Mouse (Mus musculus) c-Kit-positive CD71-negative TER-119-negative erythroid progenitor cells, embryonic 14.5 days (primary cell): ENCODE measurements around the gene Slc1a5.

Source experiments
- DNase-seq: peaks from one replicate; pipeline ENCODE4 v3.0.0-alpha.2; 2013; ENCODE audit warnings: low read depth

The Slc1a5 gene

DNA sequence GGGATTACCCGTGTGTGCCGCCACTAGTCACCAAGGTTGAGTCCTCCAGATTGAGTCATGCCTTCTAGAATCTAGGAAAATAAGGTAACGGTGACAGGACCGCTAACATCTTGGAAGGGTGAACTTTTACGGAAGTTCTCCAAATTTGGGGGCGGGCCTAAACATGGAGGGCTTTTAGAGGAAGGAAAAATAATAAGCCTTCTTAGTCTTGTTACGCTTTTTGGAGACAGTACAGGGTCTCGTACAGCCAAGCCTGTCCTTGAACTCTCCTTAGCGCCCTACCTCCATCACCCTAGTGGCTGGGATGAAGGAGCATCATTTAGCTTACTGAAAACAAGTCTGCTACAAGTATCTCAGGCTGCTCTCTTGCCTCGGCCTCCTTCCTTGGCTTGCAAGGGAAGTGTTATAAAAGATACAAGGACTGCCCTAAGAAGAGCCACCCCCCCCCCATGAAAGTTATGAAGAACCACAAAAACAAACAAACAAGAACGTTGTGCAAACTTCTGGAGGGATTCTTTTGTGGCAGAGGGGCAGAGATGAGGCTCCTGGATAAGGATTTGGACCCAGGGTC lies 1.5 kb downstream of the Slc1a5 start:
- peak; percentile 39 for DNase-seq

DNA sequence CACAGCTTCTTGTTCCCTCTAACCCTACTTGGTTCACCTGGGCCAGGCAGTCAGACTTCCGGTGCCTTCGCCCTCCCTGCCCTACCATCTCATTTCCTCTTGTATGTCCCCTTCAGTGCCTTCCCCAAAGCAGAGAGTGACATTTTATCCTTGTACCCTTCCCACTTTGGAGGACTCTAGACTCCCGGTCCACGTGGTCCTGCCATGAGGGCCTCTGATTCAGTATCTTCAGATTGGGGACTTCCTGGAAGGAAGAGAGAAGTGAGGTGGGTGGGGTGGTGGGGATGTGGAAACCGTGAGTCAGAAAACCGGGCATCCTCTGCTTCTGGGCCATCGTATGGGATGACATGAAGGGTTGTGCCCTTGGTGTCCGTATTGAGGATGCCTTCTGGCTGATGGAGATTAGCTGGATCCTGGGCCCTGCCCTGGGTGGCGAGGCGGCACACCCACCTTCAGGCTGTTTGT lies 2.1 kb downstream of the Slc1a5 start:
- DNase-seq: peak; percentile 54

DNA sequence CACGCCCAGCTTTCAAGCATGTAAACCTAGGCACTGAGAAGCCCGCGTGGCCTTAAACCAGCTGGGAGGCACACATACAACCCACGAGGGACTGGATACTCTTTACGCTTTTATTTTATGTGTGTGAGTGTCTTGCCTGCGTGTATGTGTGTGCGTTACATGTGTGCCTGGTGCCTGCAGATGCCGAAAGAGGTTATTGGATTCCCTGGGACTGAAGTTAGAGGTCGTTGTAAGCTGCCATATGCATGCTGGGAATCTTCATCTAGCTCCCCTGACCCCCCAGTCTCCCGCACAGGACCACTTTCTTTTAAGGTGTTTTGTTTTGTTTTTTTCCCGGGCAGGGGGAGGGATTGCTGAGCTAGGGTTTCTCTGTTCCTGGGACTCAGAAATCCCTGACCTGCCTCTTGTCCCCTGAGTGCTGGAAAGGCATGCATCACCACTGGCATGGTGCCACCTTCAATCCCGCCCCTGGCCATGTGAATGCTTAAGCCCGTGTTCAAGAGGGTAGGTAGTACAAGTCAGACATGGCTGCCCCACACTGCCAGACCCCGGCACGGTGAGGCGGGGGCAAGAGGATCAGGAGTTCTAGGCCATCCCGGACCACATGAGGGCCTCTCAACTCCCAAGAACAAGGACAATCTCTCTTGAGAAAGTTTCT lies 2.7 kb downstream of the Slc1a5 start:
- DNase-seq: no peak

DNA sequence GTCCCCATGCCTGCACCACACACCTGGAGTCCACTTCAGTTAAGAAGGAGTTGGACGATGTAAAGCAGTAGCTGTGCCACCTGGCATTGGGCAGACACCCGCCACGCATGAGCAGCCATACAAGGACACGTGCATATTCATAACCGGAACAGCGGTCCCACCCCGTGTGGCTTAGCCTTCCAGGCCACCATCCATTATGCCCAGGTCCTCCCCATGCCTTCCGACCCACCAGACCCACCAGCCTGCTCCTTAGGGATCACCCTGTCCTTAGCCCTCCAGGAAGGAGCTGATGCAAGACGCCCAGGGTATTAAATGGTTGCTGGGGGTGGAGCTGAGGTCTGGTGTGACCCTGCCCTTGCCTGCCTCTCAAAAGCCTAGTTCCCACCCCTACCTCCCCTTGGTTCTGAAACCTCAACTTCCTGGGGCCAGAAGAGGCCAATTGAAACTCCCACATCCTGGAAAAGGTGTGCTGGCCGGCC lies 3.4 kb downstream of the Slc1a5 start:
- DNase-seq: no peak

- no peak for DNase-seq
Measured at GRCm38 (mm10) chr7:16785541-16786083, 4.5 kb downstream of the Slc1a5 start.

DNA sequence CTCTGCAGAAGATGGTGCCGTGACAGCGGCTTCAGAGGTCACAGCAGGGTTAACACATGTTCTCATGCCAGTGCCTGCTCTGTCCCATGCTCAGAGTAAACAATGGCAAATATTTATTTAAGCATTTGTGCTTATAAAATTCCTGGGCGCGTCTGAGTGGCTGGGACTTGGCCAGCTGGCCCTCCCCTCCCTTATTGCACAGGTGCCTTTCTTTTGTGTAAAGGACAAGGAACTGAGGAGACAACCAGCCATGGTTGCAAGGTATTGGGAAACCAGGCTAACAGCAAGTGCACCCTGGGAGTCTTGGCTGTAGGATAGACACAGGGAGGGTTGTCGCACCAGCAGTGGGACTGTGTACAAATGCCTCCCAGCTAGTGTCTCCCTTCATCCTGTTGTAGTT lies 11.2 kb downstream of the Slc1a5 start:
- no peak for DNase-seq

- DNase-seq: no peak
Measured at GRCm38 (mm10) chr7:16793010-16793725, 12.0 kb downstream of the Slc1a5 start.

DNA sequence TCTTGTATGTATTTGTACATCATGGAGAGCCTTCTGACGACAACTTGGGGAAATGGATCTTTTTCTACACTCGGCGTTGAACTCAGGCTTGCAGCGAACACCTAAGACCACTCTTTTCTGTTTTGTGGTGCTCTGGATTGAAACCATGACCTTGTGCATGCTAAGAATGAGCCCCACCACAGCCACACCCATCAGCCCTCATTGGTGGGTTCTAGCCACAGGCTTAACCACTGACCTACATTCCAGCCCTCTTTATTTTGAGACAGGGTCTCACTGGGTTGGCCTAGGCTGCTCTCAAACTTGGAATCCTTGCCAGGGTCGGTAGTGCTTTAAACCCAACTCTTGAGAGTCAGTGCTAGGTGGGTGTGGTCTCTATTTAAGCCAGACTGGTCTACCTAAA lies 13.7 kb downstream of the Slc1a5 start:
- no peak for DNase-seq

DNA sequence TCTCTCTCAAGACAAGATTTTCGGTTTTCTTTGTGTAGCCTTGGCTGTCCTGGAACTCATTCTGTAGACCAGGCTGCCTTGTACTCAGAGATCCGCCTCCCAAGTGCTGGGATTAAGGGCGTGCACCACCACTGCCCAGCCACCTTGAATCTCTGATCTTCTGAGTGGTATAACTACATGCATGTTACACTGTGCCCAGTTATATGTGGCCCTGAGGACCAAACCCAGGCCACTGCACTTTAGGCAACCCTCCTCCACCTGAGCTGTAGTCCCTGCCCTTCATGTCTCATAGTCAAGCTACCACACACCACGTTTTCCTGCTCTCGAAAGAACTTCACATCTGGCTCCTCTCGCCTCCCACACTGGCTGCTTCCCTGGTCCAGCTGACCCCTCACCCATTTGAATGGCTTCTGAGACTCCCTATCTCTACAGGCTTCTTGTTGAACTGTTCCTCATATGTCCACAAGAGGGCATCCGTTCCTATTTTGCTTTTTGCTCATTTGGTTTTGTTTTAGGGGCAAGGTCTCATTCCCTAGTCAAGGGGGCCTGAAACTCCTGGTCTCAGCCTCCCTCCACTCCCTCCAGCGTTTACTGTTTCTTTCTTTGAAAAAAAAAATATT lies 23.4 kb downstream of the Slc1a5 start:
- DNase-seq: peak; percentile 52

DNA sequence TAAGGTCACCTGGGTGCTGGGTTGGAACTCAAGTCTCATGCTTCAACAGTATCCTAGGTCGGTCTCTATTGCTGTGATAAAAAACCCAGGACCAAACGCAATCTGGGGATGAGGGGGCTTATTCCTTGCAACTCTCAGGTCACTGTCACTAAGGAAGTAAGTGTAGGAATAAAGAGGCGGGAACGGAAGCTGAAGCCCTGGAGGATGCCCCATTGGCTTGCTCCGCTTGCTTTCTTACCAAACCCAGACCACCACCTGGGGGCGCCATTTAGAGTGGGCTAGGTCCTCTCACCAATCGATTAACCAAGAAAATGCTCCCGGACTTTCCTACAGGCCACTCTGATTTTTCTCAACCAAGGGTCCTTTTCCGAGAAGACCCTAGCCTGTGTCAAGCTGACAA lies 26.8 kb downstream of the Slc1a5 start:
- DNase-seq: no peak

DNA sequence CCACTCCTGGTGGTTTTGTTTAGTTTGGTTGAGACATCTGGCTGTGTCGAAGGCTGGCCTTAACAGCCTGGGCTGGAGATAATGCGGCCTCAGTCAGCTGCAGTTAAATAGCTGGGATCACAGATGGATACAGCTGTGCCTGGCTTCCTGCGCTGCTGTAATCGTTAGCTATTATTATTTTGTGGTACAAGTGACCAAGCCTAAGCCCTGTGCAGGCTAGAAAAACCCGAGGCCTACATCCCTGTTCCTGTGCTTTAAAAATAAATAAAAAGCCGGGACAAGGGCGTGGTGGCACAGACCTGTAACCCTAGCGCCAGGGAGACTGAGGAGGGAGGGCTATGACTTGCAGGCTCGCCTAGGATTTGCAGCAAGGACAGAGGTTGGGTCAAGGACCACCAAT lies 27.5 kb downstream of the Slc1a5 start:
- no peak for DNase-seq

GRCm38 (mm10) chr7:16809739-16810138 lies 28.6 kb downstream of the Slc1a5 start:
- DNase-seq: peak; percentile 69

DNA sequence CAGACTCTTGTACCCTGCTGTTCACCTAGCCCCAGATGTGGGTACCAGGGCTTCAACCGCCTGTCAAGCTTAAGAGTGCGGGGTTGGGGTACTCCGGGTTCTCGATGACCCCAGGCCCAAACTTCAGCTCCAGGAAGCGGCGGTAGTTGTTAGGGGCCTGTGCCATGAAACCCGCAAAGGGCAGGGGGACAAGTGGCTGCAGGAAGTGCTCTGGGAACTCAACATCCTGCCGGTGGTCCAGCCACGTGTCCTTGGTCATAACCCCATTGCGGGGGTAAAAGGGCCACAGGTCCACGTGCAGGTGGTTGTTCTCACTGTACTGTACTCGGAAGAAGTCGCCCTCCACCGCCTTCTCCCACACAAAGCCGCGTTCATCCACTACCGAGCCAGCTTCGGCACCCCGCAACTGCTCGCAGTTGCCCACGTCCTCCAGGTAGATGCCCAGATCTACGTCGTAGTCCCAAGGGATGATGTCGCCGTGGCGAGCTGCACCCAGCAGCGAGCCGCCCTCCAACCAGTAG lies 29.3 kb downstream of the Slc1a5 start:
- DNase-seq: no peak

GRCm38 (mm10) chr7:16810920-16811648 lies 29.9 kb downstream of the Slc1a5 start:
- DNase-seq: no peak

- DNase-seq: no peak
Measured at GRCm38 (mm10) chr7:16811649-16812070, 30.5 kb downstream of the Slc1a5 start.

DNA sequence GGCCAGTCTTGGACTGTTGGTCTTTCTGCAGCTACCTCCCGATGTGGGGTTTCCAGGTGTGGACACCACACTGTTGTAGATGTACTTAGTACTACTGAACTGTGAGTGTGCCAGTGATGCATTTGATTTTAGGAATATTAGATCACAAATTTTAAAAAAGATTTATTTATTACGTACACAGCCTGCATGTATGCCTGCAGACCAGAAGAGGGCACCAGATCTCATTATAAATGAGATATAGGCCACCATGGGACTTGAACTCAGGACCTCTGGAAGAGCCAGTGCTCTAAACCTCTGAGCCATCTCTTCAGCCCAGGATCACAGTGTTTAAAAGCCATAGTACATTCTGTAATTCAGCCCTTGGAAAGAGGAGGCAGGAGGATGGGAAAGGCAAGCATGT lies 31.4 kb downstream of the Slc1a5 start:
- no peak for DNase-seq

GRCm38 (mm10) chr7:16815351-16815941 lies 34.3 kb downstream of the Slc1a5 start, which contains the start of gene Strn4:
TSS of gene Strn4 (plus strand) at chr7:16815889.
- no peak for DNase-seq

DNA sequence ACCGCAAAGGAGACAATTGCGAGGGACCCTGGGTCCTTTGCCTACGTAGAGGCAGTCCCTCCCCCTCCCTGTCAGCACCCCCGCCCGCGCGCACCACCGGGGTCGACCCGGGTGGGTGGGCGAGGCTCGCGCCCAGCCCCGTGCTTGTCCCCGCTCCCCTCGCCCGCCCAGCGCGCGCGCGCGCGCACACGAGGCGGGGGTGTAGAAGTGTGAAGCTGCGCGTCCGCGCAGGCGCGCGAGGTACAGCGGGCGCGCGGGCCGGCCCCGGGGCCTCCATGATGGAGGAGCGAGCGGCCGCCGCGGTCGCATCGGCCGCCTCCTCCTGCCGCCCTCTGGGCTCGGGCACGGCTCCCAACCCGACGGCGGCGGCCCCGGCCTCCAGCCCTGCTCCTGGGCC lies 34.9 kb downstream of the Slc1a5 start:
- peak; percentile 59 for DNase-seq

GRCm38 (mm10) chr7:16816475-16817122 lies 35.5 kb downstream of the Slc1a5 start, which contains the start of gene Fkrp:
TSS of gene Fkrp (minus strand) at chr7:16816732.
- no peak for DNase-seq

DNA sequence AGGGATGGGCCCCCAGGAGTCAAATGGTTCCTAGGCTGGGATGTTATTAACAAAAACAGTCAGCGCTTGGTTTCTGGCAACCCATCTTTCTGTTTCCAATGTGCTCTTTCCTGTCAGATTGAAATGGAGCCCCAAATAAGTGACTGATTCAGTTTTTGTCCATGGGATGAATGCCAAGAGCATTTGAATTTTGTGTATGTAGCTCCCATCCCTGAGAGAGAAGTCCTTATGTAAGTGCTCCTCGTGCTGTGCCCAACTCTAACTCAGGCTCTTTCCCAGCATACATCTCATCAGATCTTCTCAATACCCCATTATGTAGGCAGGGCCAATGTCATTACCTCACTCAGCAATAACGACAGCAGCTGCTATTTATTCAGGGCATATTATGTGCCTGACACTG lies 36.6 kb downstream of the Slc1a5 start:
- no peak for DNase-seq
